Mouse (Mus musculus): ENCODE measurements at regions not wholly inside any gene's neighbourhood (a gene's known extent, or its start where the extent isn't known, plus 50 kb on each side); places are given as distances from the start of the nearest gene placed in this dataset.

- no peak for DNase-seq
Observed at GRCm38 (mm10) chr9:46736232-46736631, 262.3 kb upstream of the Gm4791 start.

- DNase-seq = peak; percentile 88
Observed at GRCm38 (mm10) chr9:46735664-46736067, 262.9 kb upstream of the Gm4791 start.

- DNase-seq = no peak
Observed at GRCm38 (mm10) chr9:46728465-46728864, 270.1 kb upstream of the Gm4791 start.

- no peak for DNase-seq
Observed at GRCm38 (mm10) chr9:46724231-46724630, 274.3 kb upstream of the Gm4791 start.

- no peak for DNase-seq
Observed at GRCm38 (mm10) chr9:46713415-46713814, 285.1 kb upstream of the Gm4791 start.

- no peak for DNase-seq
Observed at GRCm38 (mm10) chr9:46704151-46704905, 294.2 kb upstream of the Gm4791 start.

GRCm38 (mm10) chr9:46703674-46704073 is 294.9 kb upstream of the Gm4791 start:
- no peak for DNase-seq

- no peak for DNase-seq
Observed at GRCm38 (mm10) chr9:46702901-46703636, 295.5 kb upstream of the Gm4791 start.

- no peak for DNase-seq
Observed at GRCm38 (mm10) chr9:46702053-46702900, 296.3 kb upstream of the Gm4791 start.

GRCm38 (mm10) chr9:46696171-46696570 is 302.4 kb upstream of the Gm4791 start:
- no peak for DNase-seq

GRCm38 (mm10) chr9:46689331-46689730 is 309.2 kb upstream of the Gm4791 start:
- no peak for DNase-seq

- DNase-seq = no peak
Observed at GRCm38 (mm10) chr9:46684113-46684850, 314.3 kb upstream of the Gm4791 start.

GRCm38 (mm10) chr9:46672050-46672449 is 326.5 kb upstream of the Gm4791 start:
- DNase-seq = no peak

GRCm38 (mm10) chr9:46654422-46654821 is 334.6 kb upstream of the 4931429L15Rik start:
- no peak for DNase-seq

GRCm38 (mm10) chr9:46647238-46647922 is 327.6 kb upstream of the 4931429L15Rik start:
- DNase-seq = no peak

- DNase-seq = no peak
Observed at GRCm38 (mm10) chr9:46645469-46645884, 325.7 kb upstream of the 4931429L15Rik start.

GRCm38 (mm10) chr9:46643551-46643950 is 323.8 kb upstream of the 4931429L15Rik start:
- no peak for DNase-seq

- peak; percentile 42 for DNase-seq
Observed at GRCm38 (mm10) chr9:46642696-46643095, 322.9 kb upstream of the 4931429L15Rik start.

- DNase-seq = no peak
Observed at GRCm38 (mm10) chr9:46636261-46637010, 316.6 kb upstream of the 4931429L15Rik start.

GRCm38 (mm10) chr9:46633952-46634351 is 314.2 kb upstream of the 4931429L15Rik start:
- no peak for DNase-seq

GRCm38 (mm10) chr9:46632576-46632975 is 312.8 kb upstream of the 4931429L15Rik start:
- no peak for DNase-seq
